Mouse (Mus musculus) megakaryocyte-erythroid progenitor cell, adult 5-6 weeks (primary cell): ENCODE results near the gene Vmn1r77. TPM values are rescaled to one million over a fixed set of nuclear protein-coding genes. Genes with fewer than 3 reads are reported as not detected.
"Not testable (repeated sequence)": the region's sequence is repeated elsewhere in the genome, so short reads cannot be mapped to it uniquely, and the experiment has no call there.

ENCODE experiments used
- ATAC-seq: replicated peaks from 2 replicates; pipeline ENCODE4 v1.8.0; 2016; ENCODE audit warnings: mild to moderate bottlenecking, inconsistent platforms; ENCODE audit not compliant: severe bottlenecking, poor library complexity, low FRiP score, low TSS enrichment
- total RNA-seq, 2 experiments: library from RNA; stranded (forward) in 1 of 2; stranded (reverse) in 1 of 2; fragments of 200-1000, 215-1000 nt in 1 of 2; fragments of >200 nt in 1 of 2; fragmentation: Nextera tagmentation in 1 of 2; gene quantifications; 2 replicates each; pipeline ENCODE4 v1.2.3; 2014 to 2017

Gene Vmn1r77
- total RNA-seq (2014; fragmentation: Nextera tagmentation) = not detected in 2 replicates
- not detected in 2 replicates for total RNA-seq (2017)

DNA sequence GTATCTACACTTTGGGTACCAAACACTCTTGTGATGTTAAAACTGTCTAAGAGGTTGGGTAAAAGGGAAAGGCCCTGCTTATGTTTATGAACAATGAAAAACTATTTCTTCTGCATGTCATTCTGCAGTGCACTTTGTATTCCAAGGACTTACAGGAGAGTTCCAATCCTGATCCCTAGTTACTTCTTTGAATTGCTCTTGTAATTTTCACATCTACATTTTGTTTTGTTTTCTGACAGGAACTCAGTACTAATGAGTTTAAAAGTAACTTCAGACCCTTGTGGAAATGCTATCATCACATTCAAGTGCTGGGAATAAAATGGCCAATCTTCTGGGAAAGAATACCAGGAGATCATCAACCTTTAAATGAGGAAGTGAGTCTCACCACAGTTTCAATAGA lies at the start of gene Vmn1r77:
Gene Vmn1r77, plus strand, starts transcription at position 301 of the 400 bp plus-strand sequence.
- ATAC-seq = not testable (repeated sequence)

DNA sequence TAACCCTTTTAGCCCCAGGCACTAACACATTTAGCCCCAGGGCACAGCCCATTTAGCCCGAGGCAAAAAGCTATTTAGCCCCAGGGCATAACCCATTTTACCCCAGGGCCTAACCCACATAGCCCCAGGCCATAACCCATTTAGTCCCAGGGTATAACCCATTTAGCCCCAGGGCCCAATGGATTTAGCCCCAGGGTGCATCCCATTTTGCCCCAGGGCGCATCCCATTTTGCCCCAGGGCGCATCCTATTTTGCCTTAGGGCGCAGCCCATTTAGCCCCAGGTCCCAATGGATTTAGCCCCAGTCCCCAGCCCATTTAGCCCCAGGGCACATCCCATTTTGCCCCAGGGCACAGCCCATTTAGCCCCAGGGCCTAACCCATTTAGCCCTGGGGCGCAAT lies 25.1 kb upstream of the Vmn1r77 start:
- not testable (repeated sequence) for ATAC-seq

DNA sequence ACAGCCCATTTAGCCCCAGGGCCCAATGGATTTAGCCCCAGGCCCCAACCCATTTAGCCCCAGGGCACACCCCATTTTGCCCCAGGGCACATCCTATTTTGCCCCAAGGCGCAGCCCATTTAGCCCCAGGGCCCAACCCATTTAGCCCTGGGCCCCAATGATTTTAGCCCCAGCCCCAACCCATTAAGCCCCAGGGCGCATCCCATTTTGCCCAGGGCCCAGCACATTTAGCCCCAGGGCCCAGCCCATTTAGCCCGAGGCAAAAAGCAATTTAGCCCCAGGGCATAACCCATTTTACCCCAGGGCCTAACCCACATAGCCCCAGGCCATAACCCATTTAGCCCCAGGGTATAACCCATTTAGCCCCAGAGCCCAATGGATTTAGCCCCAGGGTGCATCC lies 24.2 kb upstream of the Vmn1r77 start:
- 0 out of 2 replicates have a peak, but pooled peaks have one; percentile 13 for ATAC-seq

DNA sequence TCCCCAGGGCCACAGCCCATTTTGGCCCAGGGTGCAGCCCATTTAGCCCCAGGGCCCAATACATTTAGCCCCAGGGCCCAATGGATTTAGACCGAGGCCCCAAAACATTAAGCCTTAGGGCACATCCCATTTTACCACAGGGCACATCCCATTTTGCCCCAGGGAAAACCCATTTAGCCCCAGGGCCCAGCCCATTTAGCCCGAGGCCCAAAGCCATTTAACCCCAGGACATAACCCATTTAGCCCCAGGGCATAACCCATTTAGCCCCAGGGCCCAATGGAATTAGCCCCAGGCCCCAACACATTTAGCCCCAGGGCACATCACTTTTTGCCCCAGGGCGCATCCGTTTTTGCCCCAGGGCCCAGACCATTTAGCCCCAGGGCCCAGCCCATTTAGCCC lies 23.4 kb upstream of the Vmn1r77 start:
- ATAC-seq = no peak

DNA sequence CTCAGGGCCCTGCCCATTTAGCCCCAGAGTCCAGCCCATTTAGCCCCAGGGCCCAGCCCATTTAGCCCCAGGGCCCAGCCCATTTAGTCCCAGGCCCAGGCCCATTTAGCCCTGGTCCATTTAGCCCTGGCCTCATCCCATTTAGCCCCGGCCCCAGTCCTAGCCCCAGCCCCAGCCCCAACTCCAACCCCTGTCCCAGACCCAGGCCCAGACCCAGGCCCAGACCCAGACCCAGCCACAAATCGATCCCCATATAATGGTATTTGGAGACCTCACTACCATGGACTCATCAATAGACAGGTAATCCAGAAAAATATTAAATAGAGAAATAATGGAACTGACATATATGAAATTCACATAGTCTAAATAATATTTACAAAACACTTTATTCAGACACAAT lies 18.7 kb upstream of the Vmn1r77 start:
- not testable (repeated sequence) for ATAC-seq

DNA sequence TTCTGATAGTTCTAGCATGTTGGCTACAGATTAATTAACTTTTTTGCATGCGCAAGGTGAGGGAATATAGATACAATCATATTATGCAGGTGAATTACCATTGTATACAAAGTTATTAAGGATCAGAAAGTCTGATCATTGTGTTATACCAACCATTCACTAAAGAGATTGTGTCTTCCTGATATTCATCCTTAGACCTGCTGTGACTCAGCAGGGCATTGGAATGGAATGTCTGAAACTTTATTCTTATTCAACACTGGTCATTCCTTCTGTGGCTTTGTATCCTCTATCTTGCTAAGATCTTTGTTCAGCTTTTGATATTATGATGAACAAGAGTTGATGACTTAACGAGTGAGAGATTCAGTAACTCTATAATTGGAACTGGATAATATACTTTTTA lies 4.1 kb downstream of the Vmn1r77 start:
- no peak for ATAC-seq

Other genes starting within 250 kb of the Vmn1r77 start
- not detected in 2 replicates for gene Vmn1r74, start 202.8 kb upstream of the Vmn1r77 start, total RNA-seq (2014; fragmentation: Nextera tagmentation)
- gene Vmn1r74, start 202.8 kb upstream of the Vmn1r77 start, total RNA-seq (2017) = not detected in 2 replicates
- not detected in 2 replicates for gene Vmn1r75, start 162.1 kb upstream of the Vmn1r77 start, total RNA-seq (2014; fragmentation: Nextera tagmentation)
- not detected in 2 replicates for gene Vmn1r75, start 162.1 kb upstream of the Vmn1r77 start, total RNA-seq (2017)
- not detected in 2 replicates for gene Vmn1r76, start 98.5 kb upstream of the Vmn1r77 start, total RNA-seq (2014; fragmentation: Nextera tagmentation)
- gene Vmn1r76, start 98.5 kb upstream of the Vmn1r77 start, total RNA-seq (2017) = not detected in 2 replicates
- not detected in 2 replicates for gene Vmn1r78, start 113.5 kb downstream of the Vmn1r77 start, total RNA-seq (2014; fragmentation: Nextera tagmentation)
- gene Vmn1r78, start 113.5 kb downstream of the Vmn1r77 start, total RNA-seq (2017) = not detected in 2 replicates
- not detected in 2 replicates for gene Vmn1r79, start 134.5 kb downstream of the Vmn1r77 start, total RNA-seq (2014; fragmentation: Nextera tagmentation)
- gene Vmn1r79, start 134.5 kb downstream of the Vmn1r77 start, total RNA-seq (2017) = not detected in 2 replicates
- not detected in 2 replicates for gene Vmn1r80, start 152.5 kb downstream of the Vmn1r77 start, total RNA-seq (2014; fragmentation: Nextera tagmentation)
- gene Vmn1r80, start 152.5 kb downstream of the Vmn1r77 start, total RNA-seq (2017) = not detected in 2 replicates
- not detected in 2 replicates for gene Vmn1r81, start 231.5 kb downstream of the Vmn1r77 start, total RNA-seq (2014; fragmentation: Nextera tagmentation)
- gene Vmn1r81, start 231.5 kb downstream of the Vmn1r77 start, total RNA-seq (2017) = not detected in 2 replicates